Mouse (Mus musculus): ENCODE measurements at regions not wholly inside any gene's neighbourhood (a gene's known extent, or its start where the extent isn't known, plus 50 kb on each side); places are given as distances from the start of the nearest gene placed in this dataset.

GRCm38 (mm10) chr10:37206986-37207385 lies 68.3 kb upstream of the Marcks start:
- H3K9ac ChIP-seq (ENCODE audit: control insufficient read depth, low read depth, low read length, poor library complexity, severe bottlenecking): no peak overlapping the region
- no peaks in the 10 kb centered on the region for H3K27me3 ChIP-seq (ENCODE audit: control insufficient read depth in 1 of 2, insufficient read depth in 2 of 2, low read length in 2 of 2)
- no peak overlapping the region for H3K27ac ChIP-seq (ENCODE audit: control insufficient read depth, low read depth, low read length)
- DNase-seq (ENCODE audit: low read depth, low spot score): no peak
- H3K9me3 ChIP-seq (replicated peaks; ENCODE audit: insufficient read depth, low read length): no peaks in the 10 kb centered on the region
- no peaks in the 10 kb centered on the region; a peak in 1 of 4 replicates for H3K4me1 ChIP-seq (ENCODE audit: control insufficient read depth in 1 of 2, insufficient read depth in 2 of 2, low read length in 2 of 2)
- no peaks in the 10 kb centered on the region; a peak in 1 of 4 replicates for H3K36me3 ChIP-seq (ENCODE audit: control insufficient read depth in 1 of 2, insufficient read depth in 2 of 2, low read length in 2 of 2)
- H3K4me3 ChIP-seq (ENCODE audit: control insufficient read depth in 1 of 2, insufficient read depth in 1 of 2, low read depth in 2 of 2, low read length in 2 of 2): no peak overlapping the region
- H3K79me2 ChIP-seq (ENCODE audit: control insufficient read depth, insufficient read depth, low read length, poor library complexity): no peaks in the 10 kb centered on the region
- TF ChIP-seq ETS1 (IDR thresholded peaks at IDR 0.05; ENCODE audit: low read depth, low read length) (no peak), TAL1 (IDR thresholded peaks at IDR 0.05; ENCODE audit: low read length) (no peak), USF1 (IDR thresholded peaks at IDR 0.05; ENCODE audit: low read depth, low read length) (no peak), CHD1 (IDR thresholded peaks at IDR 0.05; ENCODE audit: low read depth, low read length) (no peak)

GRCm38 (mm10) chr10:37206546-37206945 lies 67.8 kb upstream of the Marcks start:
- Histone ChIP-seq H3K4me1 (ENCODE audit: control insufficient read depth in 1 of 2, insufficient read depth in 2 of 2, low read length in 2 of 2) (no peaks in the 10 kb centered on the region; a peak in 1 of 4 replicates), H3K9me3 (replicated peaks; ENCODE audit: insufficient read depth, low read length) (no peaks in the 10 kb centered on the region), H3K27me3 (ENCODE audit: control insufficient read depth in 1 of 2, insufficient read depth in 2 of 2, low read length in 2 of 2) (no peaks in the 10 kb centered on the region), H3K79me2 (ENCODE audit: control insufficient read depth, insufficient read depth, low read length, poor library complexity) (no peaks in the 10 kb centered on the region), H3K4me3 (ENCODE audit: control insufficient read depth in 1 of 2, insufficient read depth in 1 of 2, low read depth in 2 of 2, low read length in 2 of 2) (no peak overlapping the region), H3K27ac (ENCODE audit: control insufficient read depth, low read depth, low read length) (no peak overlapping the region), H3K36me3 (ENCODE audit: control insufficient read depth in 1 of 2, insufficient read depth in 2 of 2, low read length in 2 of 2) (no peaks in the 10 kb centered on the region), H3K9ac (ENCODE audit: control insufficient read depth, low read depth, low read length, poor library complexity, severe bottlenecking) (no peak overlapping the region)
- no peak for DNase-seq (ENCODE audit: low read depth, low spot score)
- no peak for TF ChIP-seq EP300 (IDR thresholded peaks at IDR 0.05; ENCODE audit: low read depth in 1 of 2, low read length in 2 of 2)
- no peak for TF ChIP-seq MAX (IDR thresholded peaks at IDR 0.05; ENCODE audit: low read length)
- TF ChIP-seq SIN3A (IDR thresholded peaks at IDR 0.05; ENCODE audit: low read length): no peak
- no peak for TF ChIP-seq NRF1 (IDR thresholded peaks at IDR 0.05; ENCODE audit: insufficient read depth, low read depth, low read length, poor library complexity, severe bottlenecking)
- TF ChIP-seq TBP (IDR thresholded peaks at IDR 0.05; ENCODE audit: low read depth, low read length): no peak
- TF ChIP-seq GABPA (IDR thresholded peaks at IDR 0.05; ENCODE audit: low read depth, low read length): no peak
- TF ChIP-seq GATA1 (IDR thresholded peaks at IDR 0.05; ENCODE audit: low read depth, low read length): no peak
- TF ChIP-seq ZKSCAN1 (IDR thresholded peaks at IDR 0.05; ENCODE audit: low read depth, low read length): no peak
- TF ChIP-seq RCOR1 (IDR thresholded peaks at IDR 0.05; ENCODE audit: low read depth, low read length): no peak
- no peak for TF ChIP-seq SMC3 (IDR thresholded peaks at IDR 0.05; ENCODE audit: low read depth, low read length)
- TF ChIP-seq NELFE (IDR thresholded peaks at IDR 0.05; ENCODE audit: low read depth, low read length): no peak
- TF ChIP-seq ETS1 (IDR thresholded peaks at IDR 0.05; ENCODE audit: low read depth, low read length): no peak
- no peak for TF ChIP-seq ZMIZ1 (IDR thresholded peaks at IDR 0.05; ENCODE audit: low read depth, low read length)
- TF ChIP-seq KAT2A (conservative IDR thresholded peaks at IDR 0.05; ENCODE audit: low read depth, low read length): no peak
- no peak for TF ChIP-seq MYC (IDR thresholded peaks at IDR 0.05; ENCODE audit: low read depth, low read length)
- no peak for TF ChIP-seq POLR2AphosphoS5 (IDR thresholded peaks at IDR 0.05; ENCODE audit: borderline replicate concordance, low read depth, low read length)
- TF ChIP-seq POLR2A (IDR thresholded peaks at IDR 0.05; ENCODE audit: control insufficient read depth in 1 of 2, insufficient read depth in 1 of 2, low read depth in 1 of 2, low read length in 2 of 2, poor library complexity in 1 of 2): no peak
- no peak for TF ChIP-seq CHD2 (IDR thresholded peaks at IDR 0.05; ENCODE audit: low read length)
- no peak for TF ChIP-seq POLR2AphosphoS2 (IDR thresholded peaks at IDR 0.05; ENCODE audit: low read length)
- TF ChIP-seq HCFC1 (IDR thresholded peaks at IDR 0.05; ENCODE audit: low read depth, low read length): no peak
